Mouse (Mus musculus): ENCODE data around the gene Rpl23. TPM values are rescaled to one million over a fixed set of nuclear protein-coding genes. Genes with fewer than 3 reads are reported as not detected.
"Not testable (repeated sequence)": the region's sequence is repeated elsewhere in the genome, so short reads cannot be mapped to it uniquely, and the experiment has no call there.

Gene Rpl23
- polyA plus RNA-seq, 2 experiments, result 484 to 502 TPM

GRCm38 (mm10) chr11:97740190-97740589 is 42.0 kb downstream of the Rpl23 start:
- H3K4me3 ChIP-seq (ENCODE audit: insufficient read depth in 1 of 2, low read depth in 2 of 2, low read length in 2 of 2), result no peak overlapping the region
- no peak for TF ChIP-seq CTCF (IDR thresholded peaks at IDR 0.05; ENCODE audit: low read depth)
- no peak for TF ChIP-seq EP300 (IDR thresholded peaks at IDR 0.05; ENCODE audit: low read depth)
- ATAC-seq (ENCODE audit: insufficient read depth) (no peak), DNase-seq (ENCODE audit: low read depth in 3 of 3, low spot score in 3 of 3) (no peak)
- no peak overlapping the region for H3K9ac ChIP-seq (replicated peaks)
- 41% methylated on average over 7 of the region's 7 CpGs for WGBS (ENCODE audit: insufficient replicate concordance)
- no peak overlapping the region for H3K4me2 ChIP-seq (ENCODE audit: low read depth)
- peaks cover 6 to 16% of the 10 kb centered on the region in 2 experiments; a peak in 3 of 4 replicates for H3K4me1 ChIP-seq (replicated peaks; ENCODE audit: control insufficient read depth in 2 of 2, insufficient read depth in 2 of 2, low read length in 1 of 2)
- H3K9me3 ChIP-seq (ENCODE audit: control insufficient read depth, low read length), result no peaks in the 10 kb centered on the region
- H3K36me3 ChIP-seq (replicated peaks; ENCODE audit: control insufficient read depth, insufficient read depth, low read depth), result no peaks in the 10 kb centered on the region
- no peaks in the 10 kb centered on the region for H3K27me3 ChIP-seq (ENCODE audit: control insufficient read depth, insufficient read depth, low read length)
- no peak overlapping the region for H3K27ac ChIP-seq

GRCm38 (mm10) chr11:97739155-97739554 is 43.1 kb downstream of the Rpl23 start:
- no peaks in the 10 kb centered on the region for H3K27me3 ChIP-seq (ENCODE audit: control insufficient read depth, insufficient read depth, low read length)
- H3K4me3 ChIP-seq (ENCODE audit: insufficient read depth in 1 of 2, low read depth in 2 of 2, low read length in 2 of 2), result no peak overlapping the region
- DNase-seq (ENCODE audit: low read depth in 3 of 3, low spot score in 3 of 3) (no peak), ATAC-seq (ENCODE audit: insufficient read depth) (no peak)
- peaks cover 6 to 18% of the 10 kb centered on the region in 2 experiments; a peak in 3 of 4 replicates for H3K4me1 ChIP-seq (replicated peaks; ENCODE audit: control insufficient read depth in 2 of 2, insufficient read depth in 2 of 2, low read length in 1 of 2)
- TF ChIP-seq EP300 (IDR thresholded peaks at IDR 0.05; ENCODE audit: low read depth) (no peak), CTCF (IDR thresholded peaks at IDR 0.05; ENCODE audit: low read depth) (peak; percentile 36; the same call in 1 of the 2 replicates)
- no peak overlapping the region for H3K4me2 ChIP-seq (ENCODE audit: low read depth)
- WGBS (ENCODE audit: insufficient replicate concordance), result 84% methylated on average over 3 of the region's 3 CpGs
- H3K36me3 ChIP-seq (replicated peaks; ENCODE audit: control insufficient read depth, insufficient read depth, low read depth), result no peaks in the 10 kb centered on the region
- no peak overlapping the region for H3K27ac ChIP-seq
- no peaks in the 10 kb centered on the region for H3K9me3 ChIP-seq (ENCODE audit: control insufficient read depth, low read length)
- no peak overlapping the region for H3K9ac ChIP-seq (replicated peaks)

- H3K4me3 ChIP-seq (ENCODE audit: insufficient read depth in 1 of 2, low read depth in 2 of 2, low read length in 2 of 2), result no peak overlapping the region
- H3K27me3 ChIP-seq (ENCODE audit: control insufficient read depth, insufficient read depth, low read length), result no peaks in the 10 kb centered on the region
- H3K27ac ChIP-seq, result no peak overlapping the region
- DNase-seq (ENCODE audit: low read depth in 3 of 3, low spot score in 3 of 3) (no peak), ATAC-seq (ENCODE audit: insufficient read depth) (no peak)
- H3K4me2 ChIP-seq (ENCODE audit: low read depth), result no peak overlapping the region
- peaks cover 6 to 17% of the 10 kb centered on the region in 2 experiments; a peak in 3 of 4 replicates for H3K4me1 ChIP-seq (replicated peaks; ENCODE audit: control insufficient read depth in 2 of 2, insufficient read depth in 2 of 2, low read length in 1 of 2)
- TF ChIP-seq CTCF (IDR thresholded peaks at IDR 0.05; ENCODE audit: low read depth), result peak; percentile 59
- no peak for TF ChIP-seq EP300 (IDR thresholded peaks at IDR 0.05; ENCODE audit: low read depth)
- H3K9ac ChIP-seq (replicated peaks), result no peak overlapping the region
- no peaks in the 10 kb centered on the region for H3K9me3 ChIP-seq (ENCODE audit: control insufficient read depth, low read length)
- H3K36me3 ChIP-seq (replicated peaks; ENCODE audit: control insufficient read depth, insufficient read depth, low read depth), result no peaks in the 10 kb centered on the region
- 47% methylated on average over 6 of the region's 6 CpGs for WGBS (ENCODE audit: insufficient replicate concordance)
Measured at GRCm38 (mm10) chr11:97738703-97739102, 43.5 kb downstream of the Rpl23 start.

- WGBS (ENCODE audit: insufficient replicate concordance), result 74% methylated on average over 4 of the region's 4 CpGs
- Histone ChIP-seq H3K4me2 (ENCODE audit: low read depth) (no peak overlapping the region), H3K4me3 (ENCODE audit: insufficient read depth in 1 of 2, low read depth in 2 of 2, low read length in 2 of 2) (no peak overlapping the region), H3K9me3 (ENCODE audit: control insufficient read depth, low read length) (no peaks in the 10 kb centered on the region), H3K9ac (replicated peaks) (no peak overlapping the region), H3K27ac (no peak overlapping the region), H3K36me3 (replicated peaks; ENCODE audit: control insufficient read depth, insufficient read depth, low read depth) (no peaks in the 10 kb centered on the region), H3K4me1 (replicated peaks; ENCODE audit: control insufficient read depth in 2 of 2, insufficient read depth in 2 of 2, low read length in 1 of 2) (peaks cover 0 to 8% of the 10 kb centered on the region in 2 experiments; a peak in 1 of 4 replicates), H3K27me3 (ENCODE audit: control insufficient read depth, insufficient read depth, low read length) (no peaks in the 10 kb centered on the region)
- ATAC-seq (ENCODE audit: insufficient read depth) (no peak), DNase-seq (ENCODE audit: low read depth in 3 of 3, low spot score in 3 of 3) (no peak)
- no peak for TF ChIP-seq CTCF (IDR thresholded peaks at IDR 0.05; ENCODE audit: low read depth)
- no peak for TF ChIP-seq EP300 (IDR thresholded peaks at IDR 0.05; ENCODE audit: low read depth)
Measured at GRCm38 (mm10) chr11:97737600-97737999, 44.6 kb downstream of the Rpl23 start.

GRCm38 (mm10) chr11:97736645-97737044 is 45.6 kb downstream of the Rpl23 start:
- no peak overlapping the region for H3K4me2 ChIP-seq (ENCODE audit: low read depth)
- TF ChIP-seq EP300 (IDR thresholded peaks at IDR 0.05; ENCODE audit: low read depth), result no peak
- no peak for TF ChIP-seq CTCF (IDR thresholded peaks at IDR 0.05; ENCODE audit: low read depth)
- H3K9ac ChIP-seq (replicated peaks), result no peak overlapping the region
- no peak overlapping the region for H3K4me3 ChIP-seq (ENCODE audit: insufficient read depth in 1 of 2, low read depth in 2 of 2, low read length in 2 of 2)
- ATAC-seq (ENCODE audit: insufficient read depth) (no peak), DNase-seq (ENCODE audit: low read depth in 3 of 3, low spot score in 3 of 3) (no peak)
- H3K9me3 ChIP-seq (ENCODE audit: control insufficient read depth, low read length), result no peaks in the 10 kb centered on the region
- H3K27me3 ChIP-seq (ENCODE audit: control insufficient read depth, insufficient read depth, low read length), result no peaks in the 10 kb centered on the region
- no peak overlapping the region for H3K27ac ChIP-seq
- H3K36me3 ChIP-seq (replicated peaks; ENCODE audit: control insufficient read depth, insufficient read depth, low read depth), result no peaks in the 10 kb centered on the region
- WGBS (ENCODE audit: insufficient replicate concordance), result 69% methylated on average over 5 of the region's 5 CpGs
- 0 out of 4 replicates have a peak, but pooled peaks cover 0 to 5% of the 10 kb centered on the region in 2 experiments for H3K4me1 ChIP-seq (replicated peaks; ENCODE audit: control insufficient read depth in 2 of 2, insufficient read depth in 2 of 2, low read length in 1 of 2)

GRCm38 (mm10) chr11:97734810-97735209 is 47.4 kb downstream of the Rpl23 start:
- not testable (repeated sequence) for H3K4me3 ChIP-seq (ENCODE audit: insufficient read depth in 1 of 2, low read depth in 2 of 2, low read length in 2 of 2); H3K4me1 ChIP-seq (replicated peaks; ENCODE audit: control insufficient read depth in 2 of 2, insufficient read depth in 2 of 2, low read length in 1 of 2); H3K9ac ChIP-seq (replicated peaks); H3K36me3 ChIP-seq (replicated peaks; ENCODE audit: control insufficient read depth, insufficient read depth, low read depth); ATAC-seq (ENCODE audit: insufficient read depth); DNase-seq (ENCODE audit: low read depth in 3 of 3, low spot score in 3 of 3); H3K4me2 ChIP-seq (ENCODE audit: low read depth); H3K9me3 ChIP-seq (ENCODE audit: control insufficient read depth, low read length); H3K27ac ChIP-seq; H3K27me3 ChIP-seq (ENCODE audit: control insufficient read depth, insufficient read depth, low read length)
- 56% methylated on average over 5 of the region's 5 CpGs for WGBS (ENCODE audit: insufficient replicate concordance)

All from liver, embryonic 14.5 days (tissue).